Mouse (Mus musculus): ENCODE data around the gene Malrd1. TPM values are rescaled to one million over a fixed set of nuclear protein-coding genes. Genes with fewer than 3 reads are reported as not detected.

The Malrd1 gene
- polyA plus RNA-seq, 1 experiment from 2014 or later, result 0.09 TPM

GRCm38 (mm10) chr2:16152623-16153022, 626.3 kb downstream of the Malrd1 start:
- H3K4me2 ChIP-seq (replicated peaks), result no peak overlapping the region
- ATAC-seq (ENCODE audit: low FRiP score) (no peak), DNase-seq (ENCODE audit: low spot score) (no peak)
- no peaks in the 10 kb centered on the region for H3K4me1 ChIP-seq (replicated peaks; ENCODE audit: control insufficient read depth, insufficient read depth, low read length)
- no peaks in the 10 kb centered on the region for H3K27me3 ChIP-seq (ENCODE audit: control insufficient read depth, insufficient read depth, low read length)
- H3K36me3 ChIP-seq (replicated peaks; ENCODE audit: control insufficient read depth, insufficient read depth), result no peaks in the 10 kb centered on the region
- H3K9me3 ChIP-seq (ENCODE audit: control insufficient read depth, low read length), result no peaks in the 10 kb centered on the region
- no peak overlapping the region for H3K4me3 ChIP-seq (replicated peaks; ENCODE audit: low read length)
- H3K27ac ChIP-seq, result no peak overlapping the region
- no peak overlapping the region for H3K9ac ChIP-seq

DNA sequence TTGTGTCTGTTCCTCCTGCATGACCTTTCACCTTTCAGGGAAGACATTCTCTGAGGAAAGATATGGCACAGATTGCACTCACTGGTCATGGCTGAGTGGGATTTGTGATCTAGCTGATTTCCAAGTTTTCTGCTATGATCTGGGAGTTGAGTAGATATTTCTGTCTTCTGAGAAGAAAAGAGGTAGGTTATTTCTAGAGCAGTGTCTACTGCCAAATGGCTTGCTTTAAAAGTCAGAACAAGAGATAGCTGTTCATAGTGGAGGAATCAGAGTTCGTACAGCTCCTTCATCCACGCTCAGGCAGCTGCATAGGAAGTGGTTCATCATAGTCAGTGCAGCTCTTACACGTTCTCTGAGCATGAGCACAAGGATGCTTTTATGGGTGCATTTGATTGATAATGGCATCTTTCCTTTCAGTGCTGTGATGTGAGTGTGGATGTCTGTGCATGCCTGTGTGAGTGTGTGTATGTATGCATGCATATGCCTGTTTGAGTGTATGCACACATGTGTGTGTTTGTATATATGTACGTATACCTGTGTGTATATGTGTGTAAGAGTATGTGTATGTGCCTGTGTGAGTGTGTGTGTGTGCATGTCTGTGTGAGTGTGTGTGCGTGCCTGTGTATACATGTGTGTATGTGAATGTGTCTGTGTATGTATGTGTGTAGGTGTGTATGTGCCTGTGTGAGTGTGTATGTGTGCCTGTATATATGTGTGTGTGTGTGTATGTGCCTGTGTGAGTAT, 637.1 kb downstream of the Malrd1 start:
- ATAC-seq (ENCODE audit: low FRiP score) (0 out of 2 replicates have a peak, but pooled peaks have one; percentile 24), DNase-seq (ENCODE audit: low spot score) (no peak)
- no peak overlapping the region for H3K9ac ChIP-seq
- no peaks in the 10 kb centered on the region for H3K27me3 ChIP-seq (ENCODE audit: control insufficient read depth, insufficient read depth, low read length)
- H3K9me3 ChIP-seq (ENCODE audit: control insufficient read depth, low read length), result no peaks in the 10 kb centered on the region
- WGBS, result 87% methylated on average over 5 of the region's 5 CpGs
- no peaks in the 10 kb centered on the region for H3K4me1 ChIP-seq (replicated peaks; ENCODE audit: control insufficient read depth, insufficient read depth, low read length)
- no peak overlapping the region for H3K4me2 ChIP-seq (replicated peaks)
- H3K27ac ChIP-seq, result no peak overlapping the region
- no peak overlapping the region for H3K4me3 ChIP-seq (replicated peaks; ENCODE audit: low read length)
- no peaks in the 10 kb centered on the region for H3K36me3 ChIP-seq (replicated peaks; ENCODE audit: control insufficient read depth, insufficient read depth)

- Histone ChIP-seq H3K27ac (no peak overlapping the region), H3K9me3 (ENCODE audit: control insufficient read depth, low read length) (no peaks in the 10 kb centered on the region), H3K27me3 (ENCODE audit: control insufficient read depth, insufficient read depth, low read length) (no peaks in the 10 kb centered on the region), H3K4me2 (replicated peaks) (no peak overlapping the region), H3K4me1 (replicated peaks; ENCODE audit: control insufficient read depth, insufficient read depth, low read length) (no peaks in the 10 kb centered on the region), H3K4me3 (replicated peaks; ENCODE audit: low read length) (no peak overlapping the region), H3K36me3 (replicated peaks; ENCODE audit: control insufficient read depth, insufficient read depth) (no peaks in the 10 kb centered on the region), H3K9ac (no peak overlapping the region)
- 79% methylated on average over 2 of the region's 2 CpGs for WGBS
- DNase-seq (ENCODE audit: low spot score), result no peak
- ATAC-seq (ENCODE audit: low FRiP score), result no peak
These were observed 642.3 kb downstream of the Malrd1 start for GRCm38 (mm10) chr2:16168611-16169010.

DNA sequence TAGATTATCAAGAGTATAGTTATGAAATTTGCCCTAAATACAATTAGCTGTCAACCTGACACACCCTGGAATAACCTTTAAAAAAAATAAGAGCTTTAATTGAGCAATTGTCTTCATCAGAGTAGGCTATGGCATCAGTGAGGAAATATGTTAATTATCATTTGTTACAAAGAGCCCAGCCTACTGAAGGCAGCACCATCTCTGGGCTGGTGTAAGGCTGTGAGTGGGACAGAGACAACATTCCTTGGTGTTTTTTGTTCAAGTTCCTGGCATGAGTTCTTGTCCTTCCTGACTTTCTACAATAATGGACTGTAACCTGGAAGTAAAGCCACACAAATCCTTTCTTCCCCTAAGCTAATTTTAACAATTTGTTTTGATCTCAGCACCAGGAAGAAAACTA, 645.8 kb downstream of the Malrd1 start:
- ATAC-seq (ENCODE audit: low FRiP score), result no peak
- H3K4me3 ChIP-seq (replicated peaks; ENCODE audit: low read length), result no peak overlapping the region
- H3K36me3 ChIP-seq (replicated peaks; ENCODE audit: control insufficient read depth, insufficient read depth), result no peaks in the 10 kb centered on the region
- H3K4me1 ChIP-seq (replicated peaks; ENCODE audit: control insufficient read depth, insufficient read depth, low read length), result no peaks in the 10 kb centered on the region
- H3K4me2 ChIP-seq (replicated peaks), result no peak overlapping the region
- H3K27ac ChIP-seq, result no peak overlapping the region
- H3K27me3 ChIP-seq (ENCODE audit: control insufficient read depth, insufficient read depth, low read length), result no peaks in the 10 kb centered on the region
- no peaks in the 10 kb centered on the region for H3K9me3 ChIP-seq (ENCODE audit: control insufficient read depth, low read length)
- H3K9ac ChIP-seq, result no peak overlapping the region
- no peak for DNase-seq (ENCODE audit: low spot score)

DNA sequence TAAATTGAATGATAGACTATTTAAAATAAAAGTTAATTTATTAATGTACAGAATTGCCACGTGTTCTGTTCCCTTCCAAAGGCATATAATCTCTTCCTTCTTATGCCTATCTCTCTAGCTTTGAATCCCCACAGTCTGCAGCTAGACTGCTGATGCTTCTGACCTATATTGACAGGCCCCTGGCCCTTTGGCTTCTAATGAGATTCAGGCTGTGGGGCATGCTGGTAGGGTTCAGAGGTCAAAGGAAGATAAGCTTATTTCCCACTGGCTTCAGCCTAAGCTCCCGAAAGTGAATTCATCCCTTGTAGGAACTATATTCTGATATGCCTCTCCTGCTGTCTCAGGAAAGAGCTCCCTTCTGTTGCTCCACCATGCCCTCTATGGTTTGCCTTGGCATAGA, 647.1 kb downstream of the Malrd1 start:
- no peak overlapping the region for H3K4me2 ChIP-seq (replicated peaks)
- no peaks in the 10 kb centered on the region for H3K27me3 ChIP-seq (ENCODE audit: control insufficient read depth, insufficient read depth, low read length)
- DNase-seq (ENCODE audit: low spot score) (no peak), ATAC-seq (ENCODE audit: low FRiP score) (no peak)
- no peaks in the 10 kb centered on the region for H3K9me3 ChIP-seq (ENCODE audit: control insufficient read depth, low read length)
- no peaks in the 10 kb centered on the region for H3K4me1 ChIP-seq (replicated peaks; ENCODE audit: control insufficient read depth, insufficient read depth, low read length)
- H3K27ac ChIP-seq, result no peak overlapping the region
- 47% methylated on average over 2 of the region's 2 CpGs for WGBS
- no peak overlapping the region for H3K4me3 ChIP-seq (replicated peaks; ENCODE audit: low read length)
- H3K9ac ChIP-seq, result no peak overlapping the region
- H3K36me3 ChIP-seq (replicated peaks; ENCODE audit: control insufficient read depth, insufficient read depth), result no peaks in the 10 kb centered on the region

DNA sequence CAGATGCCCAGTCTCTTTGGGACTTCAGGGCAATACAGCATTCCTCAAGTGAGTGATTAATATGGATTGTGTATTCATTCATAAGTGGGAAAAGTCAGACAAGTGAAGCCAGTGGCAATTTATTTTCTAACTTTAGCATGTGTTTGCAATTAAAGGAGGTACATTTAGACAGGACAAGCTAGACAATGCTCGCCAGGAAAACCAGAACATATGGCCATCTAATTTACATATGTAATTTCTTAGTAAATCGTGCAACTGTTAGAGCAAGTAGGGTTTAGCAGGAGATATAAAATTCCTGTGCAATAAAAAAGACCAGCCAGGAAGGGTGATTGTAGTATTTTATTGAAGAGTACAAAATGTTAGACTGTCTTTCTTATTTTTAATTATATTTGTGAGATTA, 655.9 kb downstream of the Malrd1 start:
- no peaks in the 10 kb centered on the region for H3K9me3 ChIP-seq (ENCODE audit: control insufficient read depth, low read length)
- no peaks in the 10 kb centered on the region for H3K36me3 ChIP-seq (replicated peaks; ENCODE audit: control insufficient read depth, insufficient read depth)
- DNase-seq (ENCODE audit: low spot score) (no peak), ATAC-seq (ENCODE audit: low FRiP score) (no peak)
- H3K27ac ChIP-seq, result no peak overlapping the region
- no peak overlapping the region for H3K4me2 ChIP-seq (replicated peaks)
- H3K9ac ChIP-seq, result no peak overlapping the region
- WGBS, result 51% methylated on average over 2 of the region's 2 CpGs
- H3K4me1 ChIP-seq (replicated peaks; ENCODE audit: control insufficient read depth, insufficient read depth, low read length), result no peaks in the 10 kb centered on the region
- H3K4me3 ChIP-seq (replicated peaks; ENCODE audit: low read length), result no peak overlapping the region
- H3K27me3 ChIP-seq (ENCODE audit: control insufficient read depth, insufficient read depth, low read length), result no peaks in the 10 kb centered on the region

DNA sequence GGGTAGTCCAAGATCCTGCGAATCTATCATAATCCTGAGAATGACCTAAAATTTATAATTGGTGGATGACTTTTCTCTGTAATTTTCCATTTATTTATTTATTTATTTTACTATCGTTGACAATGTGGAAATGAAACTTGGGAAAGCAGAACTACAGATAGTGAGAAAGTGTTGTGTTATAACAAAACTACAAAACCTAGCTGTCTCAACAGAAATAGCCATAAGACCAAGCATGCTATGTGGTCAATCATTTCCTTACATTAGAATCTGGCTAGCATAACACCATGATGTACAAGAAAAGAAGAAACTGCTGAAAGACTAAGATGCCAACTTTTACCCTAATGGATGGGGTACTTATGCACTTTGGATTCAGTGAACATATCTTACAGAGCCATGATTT, 656.9 kb downstream of the Malrd1 start:
- ATAC-seq (ENCODE audit: low FRiP score) (no peak), DNase-seq (ENCODE audit: low spot score) (no peak)
- H3K9ac ChIP-seq, result no peak overlapping the region
- no peaks in the 10 kb centered on the region for H3K4me1 ChIP-seq (replicated peaks; ENCODE audit: control insufficient read depth, insufficient read depth, low read length)
- no peaks in the 10 kb centered on the region for H3K9me3 ChIP-seq (ENCODE audit: control insufficient read depth, low read length)
- 97% methylated on average over 2 of the region's 2 CpGs for WGBS
- no peaks in the 10 kb centered on the region for H3K27me3 ChIP-seq (ENCODE audit: control insufficient read depth, insufficient read depth, low read length)
- no peak overlapping the region for H3K4me2 ChIP-seq (replicated peaks)
- H3K36me3 ChIP-seq (replicated peaks; ENCODE audit: control insufficient read depth, insufficient read depth), result no peaks in the 10 kb centered on the region
- H3K4me3 ChIP-seq (replicated peaks; ENCODE audit: low read length), result no peak overlapping the region
- no peak overlapping the region for H3K27ac ChIP-seq

DNA sequence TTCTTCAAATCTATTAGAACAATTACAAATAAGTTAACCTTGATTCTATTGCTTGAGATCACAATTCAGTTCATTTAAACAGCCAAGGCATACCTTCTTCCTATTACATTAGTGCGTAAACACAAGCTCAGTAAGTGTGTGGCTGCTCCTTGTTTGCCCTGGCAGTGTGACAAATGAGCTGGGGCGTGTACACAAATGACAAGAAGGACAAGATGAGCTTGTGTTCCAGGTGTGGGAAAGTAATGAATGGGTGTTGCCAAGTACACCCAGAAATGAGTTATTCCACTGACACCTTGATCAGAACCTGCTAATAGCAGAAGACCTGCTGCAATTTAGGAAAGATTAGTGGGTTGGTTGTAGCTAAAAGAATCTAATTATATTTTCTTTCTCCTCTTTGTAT, 683.7 kb downstream of the Malrd1 start:
- Histone ChIP-seq H3K9ac (no peak overlapping the region), H3K4me3 (replicated peaks; ENCODE audit: low read length) (no peak overlapping the region), H3K4me1 (replicated peaks; ENCODE audit: control insufficient read depth, insufficient read depth, low read length) (no peaks in the 10 kb centered on the region), H3K4me2 (replicated peaks) (no peak overlapping the region), H3K36me3 (replicated peaks; ENCODE audit: control insufficient read depth, insufficient read depth) (no peaks in the 10 kb centered on the region), H3K9me3 (ENCODE audit: control insufficient read depth, low read length) (no peaks in the 10 kb centered on the region), H3K27me3 (ENCODE audit: control insufficient read depth, insufficient read depth, low read length) (no peaks in the 10 kb centered on the region), H3K27ac (no peak overlapping the region)
- DNase-seq (ENCODE audit: low spot score) (no peak), ATAC-seq (ENCODE audit: low FRiP score) (no peak)
- WGBS, result 65% methylated on average over 2 of the region's 2 CpGs

- Histone ChIP-seq H3K4me2 (replicated peaks) (no peak overlapping the region), H3K9ac (no peak overlapping the region), H3K4me3 (replicated peaks; ENCODE audit: low read length) (no peak overlapping the region), H3K27me3 (ENCODE audit: control insufficient read depth, insufficient read depth, low read length) (no peaks in the 10 kb centered on the region), H3K27ac (no peak overlapping the region), H3K36me3 (replicated peaks; ENCODE audit: control insufficient read depth, insufficient read depth) (no peaks in the 10 kb centered on the region), H3K9me3 (ENCODE audit: control insufficient read depth, low read length) (no peaks in the 10 kb centered on the region), H3K4me1 (replicated peaks; ENCODE audit: control insufficient read depth, insufficient read depth, low read length) (no peaks in the 10 kb centered on the region)
- DNase-seq (ENCODE audit: low spot score), result no peak
- ATAC-seq (ENCODE audit: low FRiP score), result no peak
These were observed 686.5 kb downstream of the Malrd1 start for GRCm38 (mm10) chr2:16212752-16213151.

- no peak overlapping the region for H3K4me3 ChIP-seq (replicated peaks; ENCODE audit: low read length)
These were observed 687.8 kb downstream of the Malrd1 start for GRCm38 (mm10) chr2:16214111-16214510.

More at GRCm38 (mm10) chr2:16214111-16214510, 687.8 kb downstream of the Malrd1 start:
- Histone ChIP-seq H3K9me3 (ENCODE audit: control insufficient read depth, low read length) (no peaks in the 10 kb centered on the region), H3K36me3 (replicated peaks; ENCODE audit: control insufficient read depth, insufficient read depth) (no peaks in the 10 kb centered on the region), H3K27me3 (ENCODE audit: control insufficient read depth, insufficient read depth, low read length) (no peaks in the 10 kb centered on the region), H3K9ac (no peak overlapping the region), H3K4me2 (replicated peaks) (no peak overlapping the region), H3K4me1 (replicated peaks; ENCODE audit: control insufficient read depth, insufficient read depth, low read length) (no peaks in the 10 kb centered on the region), H3K27ac (no peak overlapping the region)
- no peak for ATAC-seq (ENCODE audit: low FRiP score)
- 90% methylated on average over 3 of the region's 3 CpGs for WGBS
- no peak for DNase-seq (ENCODE audit: low spot score)
